Mouse (Mus musculus) inflammation-experienced regulatory T-cells (primary cell): ENCODE data around the gene 6430571L13Rik. TPM values are rescaled to one million over a fixed set of nuclear protein-coding genes. Genes with fewer than 3 reads are reported as not detected.

Experiments used
- polyA plus RNA-seq, 2 experiments: library from polyadenylated mRNA; unstranded; fragments of 100-300 nt; shearing (Covaris generic); gene quantifications; one replicate each; pipeline ENCODE4 v1.2.1; 2017

The 6430571L13Rik gene
- polyA plus RNA-seq = 1 to 10 TPM; 3.3 to 3.5 TPM

GRCm38 (mm10) chr9:107340267-107340859 is at the start of gene 6430571L13Rik:
Gene 6430571L13Rik (plus strand): TSS chr9:107340602.

GRCm38 (mm10) chr9:107296016-107296040 is 44.6 kb upstream of the 6430571L13Rik start, which contains the start of gene Cish:
Gene Cish (plus strand): TSS chr9:107296026.

GRCm38 (mm10) chr9:107338172-107338883 is 2.1 kb upstream of the 6430571L13Rik start, which contains the start of gene Hemk1:
Gene Hemk1 (minus strand): TSS chr9:107338350.

GRCm38 (mm10) chr9:107399491-107399971 is 59.1 kb downstream of the 6430571L13Rik start, which contains the start of gene Cacna2d2:
Gene Cacna2d2 (plus strand): TSS chr9:107399612.

Other genes with a start within 250 kb of the 6430571L13Rik start
- gene Dock3, start 108.7 kb upstream of the 6430571L13Rik start, polyA plus RNA-seq = 1 to 10 TPM in 1 of 2 experiments, under 1 TPM in 1; 0.78 to 1.3 TPM
- 100 to 1,000 TPM; 108 to 120 TPM for gene Mapkapk3, start 50.7 kb upstream of the 6430571L13Rik start, polyA plus RNA-seq
- 100 to 1,000 TPM; 218 to 331 TPM for gene Cish, start 44.6 kb upstream of the 6430571L13Rik start, polyA plus RNA-seq
- 10 to 100 TPM; 16.4 to 30.8 TPM for gene Hemk1, start 2.3 kb upstream of the 6430571L13Rik start, polyA plus RNA-seq
- under 1 TPM; 0.24 to 0.78 TPM for gene Cacna2d2, start 59.0 kb downstream of the 6430571L13Rik start, polyA plus RNA-seq
- gene Tmem115, start 193.3 kb downstream of the 6430571L13Rik start, polyA plus RNA-seq = 10 to 100 TPM; 46.5 to 59.2 TPM
- 10 to 100 TPM; 58.8 to 71.0 TPM for gene Cyb561d2, start 201.6 kb downstream of the 6430571L13Rik start, polyA plus RNA-seq
- 10 to 100 TPM; 62.5 to 79.4 TPM for gene Nprl2, start 201.6 kb downstream of the 6430571L13Rik start, polyA plus RNA-seq
- gene Zmynd10, start 206.7 kb downstream of the 6430571L13Rik start, polyA plus RNA-seq = 1 to 10 TPM; 2.1 to 5.8 TPM
- 10 to 100 TPM; 75.1 to 81.3 TPM for gene Rassf1, start 211.0 kb downstream of the 6430571L13Rik start, polyA plus RNA-seq
- gene Tusc2, start 222.7 kb downstream of the 6430571L13Rik start, polyA plus RNA-seq = 10 to 100 TPM; 50.9 to 54.5 TPM
- 10 to 100 TPM in 1 of 2 experiments, 1 to 10 TPM in 1; 8.8 to 13.5 TPM for gene Hyal2, start 227.3 kb downstream of the 6430571L13Rik start, polyA plus RNA-seq
- 10 to 100 TPM in 1 of 2 experiments, 1 to 10 TPM in 1; 5.5 to 11.3 TPM for gene Hyal1, start 236.3 kb downstream of the 6430571L13Rik start, polyA plus RNA-seq
- 10 to 100 TPM; 12.4 to 18.6 TPM for gene Naa80, start 238.3 kb downstream of the 6430571L13Rik start, polyA plus RNA-seq
- 1 to 10 TPM in 1 of 2 experiments, under 1 TPM in 1; 0.40 to 1.3 TPM for gene Hyal3, start 240.2 kb downstream of the 6430571L13Rik start, polyA plus RNA-seq
- 10 to 100 TPM; 17.5 to 36.3 TPM for gene Ifrd2, start 247.0 kb downstream of the 6430571L13Rik start, polyA plus RNA-seq